Mouse (Mus musculus): Measurements from ENCODE around the gene Hyal1.

Hyal1 gene

DNA sequence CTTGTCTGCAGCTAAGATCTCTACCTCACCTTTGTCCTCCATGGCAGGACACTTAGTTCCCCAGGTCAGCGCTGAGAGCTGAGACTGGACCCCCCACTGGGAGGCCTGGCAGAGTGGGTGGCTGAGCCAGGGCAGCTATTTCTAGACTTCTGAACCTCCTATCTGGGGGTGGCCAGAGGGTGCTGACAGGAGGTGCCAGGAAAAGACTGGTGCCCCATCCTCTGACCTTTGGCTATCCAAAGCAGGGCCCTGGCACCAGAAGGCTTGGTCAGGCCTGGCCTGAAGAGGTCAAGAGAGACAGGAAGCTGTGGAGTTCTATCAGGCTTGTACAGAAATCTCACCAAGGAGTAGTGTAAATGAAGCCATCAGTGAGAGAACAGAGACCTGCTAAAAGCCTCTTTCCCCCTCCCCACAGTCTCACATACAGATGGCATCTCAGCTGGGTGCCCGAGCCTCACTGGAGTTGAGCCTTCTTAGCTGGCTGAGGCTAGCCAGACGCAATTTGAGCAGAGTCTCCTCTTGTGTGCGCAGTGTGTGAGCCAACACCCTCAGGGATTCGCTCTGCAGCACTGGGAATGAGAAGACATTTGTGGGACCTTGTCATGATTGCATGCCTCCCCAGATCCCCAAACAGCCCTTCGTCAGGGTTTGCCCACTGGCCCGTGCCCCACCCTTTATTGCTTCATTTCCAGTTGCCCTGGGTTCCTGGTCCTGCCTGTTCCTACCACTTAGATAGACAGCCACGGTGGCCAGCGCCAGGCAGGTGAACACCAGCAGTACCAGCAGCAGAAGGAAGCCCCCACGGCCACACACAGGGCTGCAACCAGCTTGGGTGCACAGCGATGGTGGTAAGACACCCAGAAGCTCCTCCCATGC, 16.6 kb downstream of the Hyal1 start:
- in situ Hi-C loops (cut with MboI, MseI) = no loop called here

GRCm38 (mm10) chr9:107594281-107595062, 17.7 kb downstream of the Hyal1 start:
- in situ Hi-C loops (cut with MboI, MseI) = no loop called here

DNA sequence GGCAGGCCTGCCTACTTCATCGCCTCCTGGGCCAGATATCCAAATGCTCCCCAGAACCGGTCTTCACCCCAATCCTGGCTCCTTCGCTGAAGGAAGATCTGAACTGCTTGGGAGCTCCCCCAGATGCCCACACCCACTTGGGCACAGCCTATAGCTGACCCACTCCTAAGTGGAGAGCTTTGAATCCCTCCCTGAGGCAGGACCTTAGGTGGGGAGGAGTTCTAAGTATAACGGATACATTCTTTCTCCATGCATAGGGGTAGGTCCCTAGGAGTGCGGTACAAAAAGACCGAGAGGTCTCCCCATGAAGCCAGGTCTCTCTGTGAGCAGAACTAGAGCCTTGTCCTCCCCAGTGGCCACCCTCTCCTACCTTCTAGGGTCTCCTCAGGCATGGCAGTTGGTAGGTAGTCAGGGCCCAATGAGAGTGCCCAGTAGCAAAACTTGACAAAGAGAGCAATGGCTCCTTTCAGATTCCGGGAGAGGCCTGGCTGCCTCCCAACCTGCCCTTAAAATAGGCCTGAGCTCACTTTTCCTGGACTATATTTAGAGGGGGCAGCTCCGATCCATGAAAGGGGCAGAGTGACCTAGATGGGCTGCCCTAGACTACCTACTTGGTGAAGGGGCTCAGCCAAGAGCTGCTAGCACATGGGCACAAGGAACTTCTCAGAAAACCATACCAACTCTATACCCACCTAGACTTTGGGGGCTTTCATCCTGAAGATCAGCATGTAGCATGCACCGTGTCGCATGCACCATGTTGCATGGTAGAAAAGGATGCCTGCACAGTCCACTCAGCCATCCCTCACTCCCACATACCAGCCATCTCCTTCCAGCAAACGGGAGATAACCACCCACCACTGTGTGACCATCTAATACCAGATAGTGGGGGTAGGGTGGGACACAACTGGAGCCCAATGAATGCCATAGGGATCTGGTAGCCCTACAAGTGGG, 20.2 kb downstream of the Hyal1 start:
- in situ Hi-C loops (cut with MboI, MseI) = no loop called here

DNA sequence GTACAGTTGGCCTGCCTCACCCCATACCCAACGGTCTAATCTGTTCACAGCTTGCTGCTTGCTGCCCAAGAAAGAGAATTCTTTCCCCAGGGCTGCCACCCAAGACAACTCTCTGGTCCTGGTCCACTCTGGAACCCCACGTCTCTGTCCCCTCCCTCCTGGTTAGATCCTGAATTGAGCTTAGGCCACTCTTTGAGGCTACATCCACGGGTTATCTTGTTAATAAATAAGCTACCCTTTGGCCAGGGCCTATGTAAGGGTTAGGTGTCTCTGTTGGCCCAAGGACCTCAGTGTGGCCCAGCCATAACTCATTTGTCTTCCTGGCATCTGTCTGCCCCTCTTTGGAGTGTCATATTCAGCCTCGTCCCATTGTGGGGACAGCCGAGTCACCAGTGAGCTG, 21.7 kb downstream of the Hyal1 start:
- in situ Hi-C loops (cut with MboI, MseI) = no loop called here

- in situ Hi-C loops (cut with MboI, MseI) = no loop called here
Measured at GRCm38 (mm10) chr9:107599433-107599832, 22.7 kb downstream of the Hyal1 start.

DNA sequence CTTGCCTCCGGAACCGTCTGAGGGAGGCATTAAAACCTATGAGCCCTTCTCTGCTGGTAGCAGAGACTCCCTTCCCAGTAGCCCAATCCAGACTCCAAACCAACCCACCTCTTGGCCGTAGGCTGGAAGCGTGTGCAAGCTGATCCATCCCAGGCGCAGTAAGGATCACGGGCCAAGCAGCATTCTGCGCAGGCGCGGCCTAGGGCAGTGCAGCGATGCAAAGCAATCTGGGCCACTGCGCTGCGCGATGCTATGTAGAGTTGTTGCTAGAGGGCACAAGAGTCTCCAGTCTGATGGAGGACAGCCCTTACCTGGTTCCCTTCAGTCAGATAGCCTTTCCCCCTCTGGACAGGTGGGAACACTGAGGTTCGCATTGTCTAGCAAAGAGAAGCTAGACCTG, 23.1 kb downstream of the Hyal1 start:
- in situ Hi-C loops (cut with MboI, MseI) = loop anchor here (5.0 kb wide), 1 partner anchor 42 kb away; no protein-coding TSS in a partner anchor

DNA sequence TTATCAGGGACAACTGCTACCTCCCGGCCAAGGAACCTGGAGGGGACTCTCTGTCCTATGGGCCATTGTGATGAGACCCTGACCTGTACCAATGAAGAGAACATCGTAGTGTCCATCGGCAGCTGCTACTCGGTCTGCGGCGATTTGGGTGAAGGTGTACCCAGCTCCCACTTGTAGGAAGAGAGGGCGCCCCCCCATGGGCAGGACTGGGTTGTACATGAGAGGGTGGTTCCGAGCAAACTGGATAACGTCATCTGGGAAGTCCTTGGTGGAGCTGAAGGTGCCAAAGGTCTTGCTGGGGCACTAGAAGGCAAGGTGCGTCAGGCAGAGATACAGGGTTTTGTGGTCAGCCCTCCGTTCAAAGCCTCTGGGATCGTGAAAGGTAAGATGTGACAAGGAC, 24.0 kb downstream of the Hyal1 start:
- in situ Hi-C loops (cut with MboI, MseI) = loop anchor here (5.0 kb wide), 1 partner anchor 42 kb away; no protein-coding TSS in a partner anchor

- in situ Hi-C loops (cut with MboI, MseI) = loop anchor here (5.0 kb wide), 1 partner anchor 41 kb away; no protein-coding TSS in a partner anchor
Measured at GRCm38 (mm10) chr9:107601275-107601674, 24.5 kb downstream of the Hyal1 start.

GRCm38 (mm10) chr9:107602068-107602648, 25.4 kb downstream of the Hyal1 start:
- in situ Hi-C loops (cut with MboI, MseI) = loop anchor here (5.0 kb wide), 1 partner anchor 40 kb away; no protein-coding TSS in a partner anchor

GRCm38 (mm10) chr9:107603251-107603650, 26.5 kb downstream of the Hyal1 start:
- in situ Hi-C loops (cut with MboI, MseI) = loop anchor here (5.0 kb wide), 1 partner anchor 39 kb away; no protein-coding TSS in a partner anchor

DNA sequence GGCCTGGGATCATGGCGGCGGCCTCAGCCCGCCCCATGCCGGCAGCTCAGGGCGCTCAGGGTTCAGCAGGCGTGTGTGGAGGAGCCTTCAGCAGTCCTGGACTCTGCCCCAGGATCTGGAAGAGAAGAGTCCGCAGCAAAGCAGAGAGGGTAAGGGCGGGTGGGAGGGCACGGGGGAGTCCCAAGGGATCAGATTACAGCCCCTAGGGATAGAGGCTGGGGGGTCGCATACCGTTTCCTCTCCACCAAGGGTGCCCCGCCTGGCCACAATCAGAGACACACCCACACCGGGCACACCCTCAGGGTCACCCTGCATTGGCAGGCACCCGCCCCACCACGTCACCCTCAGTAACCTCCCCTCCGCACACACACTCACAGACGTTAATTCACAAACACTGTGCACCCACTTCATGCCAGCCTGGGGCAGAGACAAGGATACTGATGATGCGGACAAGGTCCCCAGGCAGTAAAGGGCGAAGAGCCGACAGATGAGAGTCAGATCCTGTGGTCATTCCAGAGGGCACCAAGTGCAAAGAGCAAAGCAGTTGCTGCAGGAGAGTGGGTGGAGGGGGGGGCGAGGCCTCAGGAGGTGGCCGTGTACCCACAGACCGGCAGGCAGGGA, 28.4 kb downstream of the Hyal1 start:
- in situ Hi-C loops (cut with MboI, MseI) = no loop called here

DNA sequence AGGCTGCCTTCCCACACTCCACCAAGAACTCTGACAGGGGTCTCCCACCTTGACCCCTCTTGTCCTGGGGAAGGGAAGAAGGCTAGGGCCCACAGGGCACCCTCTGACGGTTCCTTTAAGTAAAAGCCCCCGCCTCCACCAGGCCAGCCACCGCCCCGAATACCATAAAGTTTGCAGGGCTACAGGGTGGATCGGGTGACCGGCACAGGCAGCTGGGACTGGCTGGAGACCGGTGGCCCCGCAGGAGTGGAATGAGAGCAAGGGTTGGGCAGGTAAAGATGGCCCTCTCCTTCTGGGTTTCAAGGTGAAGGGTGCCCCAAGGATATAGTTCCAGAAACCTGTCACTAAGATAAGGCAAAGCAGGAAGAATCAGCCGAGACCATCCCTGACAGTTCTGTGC, 29.9 kb downstream of the Hyal1 start:
- in situ Hi-C loops (cut with MboI, MseI) = no loop called here

DNA sequence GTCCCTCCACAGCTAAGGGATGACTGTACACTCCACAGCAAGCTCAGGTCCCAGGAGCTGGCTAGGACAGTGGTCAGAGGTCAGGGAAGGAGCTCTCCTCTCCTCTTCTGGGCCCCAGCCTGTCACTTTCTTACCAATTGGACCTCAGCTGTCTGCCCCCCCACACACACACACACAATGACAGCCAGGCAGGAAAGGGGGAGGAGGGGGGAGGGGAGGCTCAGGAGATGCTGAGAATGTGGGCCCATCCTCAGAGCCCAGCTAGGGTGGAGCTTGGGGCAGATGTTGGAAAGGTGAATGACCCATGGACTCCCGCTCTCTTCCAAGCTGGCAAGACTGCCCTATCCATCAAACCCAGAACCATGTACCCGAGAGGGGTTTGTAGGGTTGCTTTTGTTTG, 30.3 kb downstream of the Hyal1 start:
- in situ Hi-C loops (cut with MboI, MseI) = no loop called here

- in situ Hi-C loops (cut with MboI, MseI) = no loop called here
Measured at GRCm38 (mm10) chr9:107607653-107608245, 31.0 kb downstream of the Hyal1 start.

- in situ Hi-C loops (cut with MboI, MseI) = no loop called here
Measured at GRCm38 (mm10) chr9:107608741-107609432, 32.2 kb downstream of the Hyal1 start, which contains the start of gene Sema3b. Gene Sema3b (minus strand): TSS chr9:107609229.

GRCm38 (mm10) chr9:107609433-107609830, 32.7 kb downstream of the Hyal1 start:
- in situ Hi-C loops (cut with MboI, MseI) = no loop called here

DNA sequence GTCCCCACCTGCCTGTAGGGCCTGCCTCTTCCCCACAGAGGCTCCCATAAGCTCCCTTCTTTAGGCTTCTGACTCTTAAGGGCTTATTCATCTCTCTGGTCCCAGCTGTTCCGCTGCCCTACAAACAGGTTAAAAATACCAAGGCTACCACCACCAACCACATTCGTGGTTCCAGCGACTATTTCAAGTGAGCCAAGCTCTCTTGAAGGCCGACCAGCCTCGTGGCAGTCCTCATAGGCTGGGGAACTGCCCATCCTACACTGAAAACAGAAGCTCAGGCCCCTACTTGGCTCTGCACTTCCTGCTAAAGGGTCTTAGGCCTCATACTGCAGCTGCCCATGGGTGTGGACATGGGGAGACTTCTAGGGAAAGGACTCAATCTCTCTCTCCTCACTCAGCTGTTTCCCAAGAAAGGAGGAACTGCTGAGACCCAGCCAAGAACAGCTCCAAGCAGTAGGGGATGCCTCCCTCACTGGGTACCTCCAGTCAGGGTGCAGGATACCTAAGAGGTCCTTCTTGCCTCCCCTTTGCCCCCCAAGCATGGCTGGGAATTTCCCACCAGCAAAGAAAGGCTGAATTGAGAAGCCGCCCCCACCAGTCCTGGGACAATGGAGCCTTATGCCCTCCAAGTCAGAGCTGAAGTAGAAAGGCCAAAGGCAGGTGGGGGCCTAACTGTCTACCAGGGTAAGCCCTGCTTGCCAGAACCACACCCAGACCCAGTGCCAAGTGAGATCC, 34.9 kb downstream of the Hyal1 start:
- in situ Hi-C loops (cut with MboI, MseI) = no loop called here

GRCm38 (mm10) chr9:107612191-107612944, 35.6 kb downstream of the Hyal1 start:
- in situ Hi-C loops (cut with MboI, MseI) = no loop called here

All from regulatory T cell (primary cell).